Mouse (Mus musculus): ENCODE measurements at regions not wholly inside any gene's neighbourhood (a gene's known extent, or its start where the extent isn't known, plus 50 kb on each side); places are given as distances from the start of the nearest gene placed in this dataset.

- TF ChIP-seq CTCF (IDR thresholded peaks at IDR 0.05; ENCODE audit: low read depth): no peak
- no peak for DNase-seq (ENCODE audit: low spot score)
- Histone ChIP-seq H3K27ac (no peak overlapping the region), H3K4me2 (ENCODE audit: low read depth, low read length) (no peak overlapping the region), H3K27me3 (ENCODE audit: insufficient read depth, low read length) (no peaks in the 10 kb centered on the region), H3K9ac (replicated peaks; ENCODE audit: low read length) (no peak overlapping the region), H3K36me3 (ENCODE audit: insufficient read depth, low read length) (no peaks in the 10 kb centered on the region), H3K9me3 (ENCODE audit: low read length) (no peaks in the 10 kb centered on the region), H3K4me3 (ENCODE audit: low read length) (no peak overlapping the region), H3K4me1 (ENCODE audit: insufficient read depth, low read length) (no peaks in the 10 kb centered on the region)
- ATAC-seq: no peak
Measured at GRCm38 (mm10) chr6:81771862-81772261, 151.6 kb upstream of the Gcfc2 start.

DNA sequence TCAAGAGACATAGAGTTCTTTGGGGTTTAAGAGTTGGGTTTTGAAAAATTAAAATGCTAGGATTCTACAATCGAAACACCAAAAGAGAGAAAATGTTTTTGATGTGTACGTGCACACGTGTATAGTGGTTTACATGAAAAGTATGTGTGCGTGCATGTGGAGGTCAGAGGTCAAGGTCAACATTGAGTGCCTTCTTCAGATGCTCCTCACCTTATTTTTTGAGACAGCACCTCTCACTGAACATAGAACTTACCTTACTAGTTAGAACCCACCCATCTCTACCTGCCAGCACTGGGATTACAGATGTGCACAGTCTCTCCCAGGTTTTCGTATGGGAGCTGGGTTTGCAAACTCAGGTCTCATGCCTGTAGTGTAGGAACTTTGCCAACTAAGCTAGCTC, 141.3 kb upstream of the Gcfc2 start:
- Histone ChIP-seq H3K36me3 (ENCODE audit: insufficient read depth, low read length) (no peaks in the 10 kb centered on the region), H3K4me2 (ENCODE audit: low read depth, low read length) (no peak overlapping the region), H3K9ac (replicated peaks; ENCODE audit: low read length) (no peak overlapping the region), H3K27me3 (ENCODE audit: insufficient read depth, low read length) (no peaks in the 10 kb centered on the region), H3K4me3 (ENCODE audit: low read length) (no peak overlapping the region), H3K27ac (no peak overlapping the region), H3K4me1 (ENCODE audit: insufficient read depth, low read length) (no peaks in the 10 kb centered on the region), H3K9me3 (ENCODE audit: low read length) (no peaks in the 10 kb centered on the region)
- no peak for TF ChIP-seq CTCF (IDR thresholded peaks at IDR 0.05; ENCODE audit: low read depth)
- DNase-seq (ENCODE audit: low spot score) (no peak), ATAC-seq (no peak)
- 92% methylated on average over 5 of the region's 5 CpGs for WGBS

DNA sequence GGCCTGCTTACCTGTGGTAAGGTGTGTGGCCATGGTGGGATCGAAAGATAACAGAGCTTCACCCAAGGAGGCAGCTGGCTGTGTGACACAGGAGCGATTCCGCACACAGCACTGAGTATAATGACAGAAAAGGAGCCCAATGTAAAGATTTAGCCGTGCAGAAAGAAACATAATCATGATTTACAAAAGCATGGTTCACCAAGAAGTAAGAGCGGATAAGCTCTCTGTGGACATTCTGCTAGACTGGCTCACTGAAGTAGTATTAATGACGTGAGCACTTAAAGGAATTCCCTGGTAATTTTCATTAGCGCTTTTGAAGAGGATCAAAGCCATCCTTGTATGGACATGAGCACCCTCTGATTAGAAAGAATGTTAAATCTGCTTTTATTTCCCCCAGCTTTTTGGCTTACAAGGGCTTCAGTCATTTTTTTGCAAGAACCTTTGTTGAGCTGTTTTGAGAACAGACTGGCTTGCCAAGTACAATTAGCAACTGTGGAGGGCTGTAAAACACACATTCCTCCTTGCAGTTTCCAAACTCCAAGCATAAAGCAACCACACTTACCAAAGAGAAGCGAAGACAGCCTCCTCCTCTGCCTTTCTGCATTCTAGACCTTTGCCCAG, 140.5 kb upstream of the Gcfc2 start:
- no peak for TF ChIP-seq CTCF (IDR thresholded peaks at IDR 0.05; ENCODE audit: low read depth)
- 69% methylated on average over 8 of the region's 8 CpGs for WGBS

GRCm38 (mm10) chr6:81795281-81795680, 128.2 kb upstream of the Gcfc2 start:
- 79% methylated on average over 6 of the region's 6 CpGs for WGBS
- no peaks in the 10 kb centered on the region for H3K4me1 ChIP-seq (ENCODE audit: insufficient read depth, low read length)
- no peak for TF ChIP-seq CTCF (IDR thresholded peaks at IDR 0.05; ENCODE audit: low read depth)

More for the DNA sequence above, 140.5 kb upstream of the Gcfc2 start:
- no peak overlapping the region for H3K27ac ChIP-seq
- no peak overlapping the region for H3K4me3 ChIP-seq (ENCODE audit: low read length)
- ATAC-seq (no peak), DNase-seq (ENCODE audit: low spot score) (no peak)
- no peaks in the 10 kb centered on the region for H3K36me3 ChIP-seq (ENCODE audit: insufficient read depth, low read length)
- no peaks in the 10 kb centered on the region for H3K9me3 ChIP-seq (ENCODE audit: low read length)
- H3K9ac ChIP-seq (replicated peaks; ENCODE audit: low read length): no peak overlapping the region
- no peaks in the 10 kb centered on the region for H3K27me3 ChIP-seq (ENCODE audit: insufficient read depth, low read length)
- H3K4me1 ChIP-seq (ENCODE audit: insufficient read depth, low read length): no peaks in the 10 kb centered on the region
- no peak overlapping the region for H3K4me2 ChIP-seq (ENCODE audit: low read depth, low read length)

DNA sequence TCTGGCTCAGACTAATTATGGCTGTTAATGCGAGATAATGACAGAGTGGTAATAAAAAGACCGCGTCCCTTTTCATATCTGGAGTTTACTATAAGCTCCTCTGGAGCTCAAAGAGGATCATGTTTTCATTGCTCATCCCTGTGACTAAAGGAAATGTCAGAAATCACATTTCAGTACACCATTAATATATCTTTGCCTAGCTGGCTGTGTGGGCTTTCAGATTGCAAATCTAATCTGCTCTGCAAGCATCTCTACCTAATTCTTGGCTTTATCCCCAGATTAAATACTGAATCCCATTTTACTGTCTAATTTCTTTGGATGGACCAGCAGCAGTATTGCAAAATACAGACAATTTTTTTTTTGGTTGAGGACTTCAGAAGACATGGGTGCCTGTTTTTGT, 122.6 kb upstream of the Gcfc2 start:
- Histone ChIP-seq H3K36me3 (ENCODE audit: insufficient read depth, low read length) (no peaks in the 10 kb centered on the region), H3K27ac (no peak overlapping the region), H3K4me3 (ENCODE audit: low read length) (no peak overlapping the region), H3K4me1 (ENCODE audit: insufficient read depth, low read length) (no peaks in the 10 kb centered on the region), H3K9me3 (ENCODE audit: low read length) (no peaks in the 10 kb centered on the region), H3K4me2 (ENCODE audit: low read depth, low read length) (no peak overlapping the region), H3K27me3 (ENCODE audit: insufficient read depth, low read length) (no peaks in the 10 kb centered on the region), H3K9ac (replicated peaks; ENCODE audit: low read length) (no peak overlapping the region)
- 84% methylated on average over 3 of the region's 3 CpGs for WGBS
- no peak for ATAC-seq
- no peak for DNase-seq (ENCODE audit: low spot score)
- TF ChIP-seq CTCF (IDR thresholded peaks at IDR 0.05; ENCODE audit: low read depth): no peak

More at GRCm38 (mm10) chr6:81795281-81795680, 128.2 kb upstream of the Gcfc2 start:
- Histone ChIP-seq H3K36me3 (ENCODE audit: insufficient read depth, low read length) (no peaks in the 10 kb centered on the region), H3K9ac (replicated peaks; ENCODE audit: low read length) (no peak overlapping the region), H3K27ac (no peak overlapping the region), H3K27me3 (ENCODE audit: insufficient read depth, low read length) (no peaks in the 10 kb centered on the region), H3K4me2 (ENCODE audit: low read depth, low read length) (no peak overlapping the region), H3K4me3 (ENCODE audit: low read length) (no peak overlapping the region), H3K9me3 (ENCODE audit: low read length) (no peaks in the 10 kb centered on the region)
- DNase-seq (ENCODE audit: low spot score) (peak; percentile 15), ATAC-seq (no peak)

- no peak for ATAC-seq
- no peak overlapping the region for H3K4me2 ChIP-seq (ENCODE audit: low read depth, low read length)
- H3K9ac ChIP-seq (replicated peaks; ENCODE audit: low read length): no peak overlapping the region
- H3K4me1 ChIP-seq (ENCODE audit: insufficient read depth, low read length): no peaks in the 10 kb centered on the region
- no peak for TF ChIP-seq CTCF (IDR thresholded peaks at IDR 0.05; ENCODE audit: low read depth)
- H3K27me3 ChIP-seq (ENCODE audit: insufficient read depth, low read length): no peaks in the 10 kb centered on the region
- no peak overlapping the region for H3K27ac ChIP-seq
- H3K4me3 ChIP-seq (ENCODE audit: low read length): no peak overlapping the region
- H3K9me3 ChIP-seq (ENCODE audit: low read length): no peaks in the 10 kb centered on the region
- no peaks in the 10 kb centered on the region for H3K36me3 ChIP-seq (ENCODE audit: insufficient read depth, low read length)
- DNase-seq (ENCODE audit: low spot score): no peak
- WGBS: 91% methylated on average over 3 of the region's 3 CpGs
Measured at GRCm38 (mm10) chr6:81801804-81802203, 121.7 kb upstream of the Gcfc2 start.

DNA sequence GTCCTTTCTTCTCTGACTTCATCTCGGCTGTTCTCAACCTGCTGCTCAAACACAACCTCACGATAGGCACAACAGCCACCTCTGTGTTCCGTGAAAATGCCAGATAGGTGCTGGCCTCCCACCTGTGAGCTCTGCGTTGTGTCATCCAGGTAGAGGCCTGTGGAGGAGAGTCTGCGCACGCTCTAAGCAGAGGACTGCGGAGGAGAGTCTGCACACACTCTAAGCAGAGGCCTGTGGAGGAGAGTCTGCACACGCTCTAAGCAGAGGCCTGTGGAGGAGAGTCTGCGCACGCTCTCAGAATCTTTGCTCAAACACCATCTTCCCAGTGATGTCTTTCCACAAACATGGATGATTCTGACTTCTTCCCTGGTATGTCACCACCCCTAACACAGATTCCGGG, 117.5 kb upstream of the Gcfc2 start:
- no peak overlapping the region for H3K27ac ChIP-seq
- WGBS: 92% methylated on average over 11 of the region's 11 CpGs
- H3K4me3 ChIP-seq (ENCODE audit: low read length): no peak overlapping the region
- DNase-seq (ENCODE audit: low spot score): no peak
- no peaks in the 10 kb centered on the region for H3K9me3 ChIP-seq (ENCODE audit: low read length)
- no peak for ATAC-seq
- no peaks in the 10 kb centered on the region for H3K36me3 ChIP-seq (ENCODE audit: insufficient read depth, low read length)
- no peak for TF ChIP-seq CTCF (IDR thresholded peaks at IDR 0.05; ENCODE audit: low read depth)
- no peak overlapping the region for H3K9ac ChIP-seq (replicated peaks; ENCODE audit: low read length)
- H3K4me2 ChIP-seq (ENCODE audit: low read depth, low read length): no peak overlapping the region
- H3K27me3 ChIP-seq (ENCODE audit: insufficient read depth, low read length): no peaks in the 10 kb centered on the region
- no peaks in the 10 kb centered on the region for H3K4me1 ChIP-seq (ENCODE audit: insufficient read depth, low read length)

Measured in hindbrain, postnatal 0 days (tissue).